Mouse (Mus musculus) embryonic facial prominence, embryonic 10.5 days (tissue): ENCODE measurements around the gene Gm7358. TPM values are rescaled to one million over a fixed set of nuclear protein-coding genes. Genes with fewer than 3 reads are reported as not detected.
"Not testable (repeated sequence)": the region's sequence is repeated elsewhere in the genome, so short reads cannot be mapped to it uniquely, and the experiment has no call there.

Experiments
- DNase-seq: peaks from one replicate; pipeline ENCODE4 v3.0.0-alpha.2; 2017; ENCODE audit warnings: low spot score
- H3K27ac ChIP-seq: fragments of 300-500 bp; sonication (generic); replicated peaks from 2 replicates; pipeline ENCODE4 v1.5.1; 2016; ENCODE audit warnings: mild to moderate bottlenecking
- H3K27me3 ChIP-seq: fragments of 300-500 bp; sonication (generic); replicated peaks from 2 replicates; pipeline ENCODE4 v1.6.1; 2016; ENCODE audit warnings: low read depth, mild to moderate bottlenecking; ENCODE audit not compliant: poor library complexity, severe bottlenecking
- H3K36me3 ChIP-seq: fragments of 300-500 bp; sonication (generic); replicated peaks from 2 replicates; pipeline ENCODE4 v1.6.1; 2016; ENCODE audit warnings: mild to moderate bottlenecking, moderate library complexity
- H3K4me1 ChIP-seq: fragments of 300-500 bp; sonication (generic); 2 replicates; pipeline ENCODE4 v1.6.1; 2016
- H3K4me3 ChIP-seq: fragments of 300-500 bp; sonication (generic); 2 replicates; pipeline ENCODE4 v1.5.1; 2016; ENCODE audit warnings: mild to moderate bottlenecking, moderate library complexity
- H3K9me3 ChIP-seq: fragments of 300-500 bp; sonication (generic); 2 replicates; pipeline ENCODE4 v1.6.1; 2016; ENCODE audit warnings: mild to moderate bottlenecking
- WGBS: fragments of 180-500 bp; shearing (Covaris S2); methylation state at CpG from one replicate; pipeline ENCODE4 v1.1.7; 2016; 5-methylcytosine and 5-hydroxymethylcytosine counted together
- polyA plus RNA-seq: library from polyadenylated mRNA; unstranded; fragments of >200 nt; fragmentation: Nextera tagmentation; extraction: Ambion mirVana; gene quantifications from 2 replicates; pipeline ENCODE4 v1.2.1, GENCODE M21; 2016

Gm7358 gene
- polyA plus RNA-seq: not detected in 2 replicates

DNA sequence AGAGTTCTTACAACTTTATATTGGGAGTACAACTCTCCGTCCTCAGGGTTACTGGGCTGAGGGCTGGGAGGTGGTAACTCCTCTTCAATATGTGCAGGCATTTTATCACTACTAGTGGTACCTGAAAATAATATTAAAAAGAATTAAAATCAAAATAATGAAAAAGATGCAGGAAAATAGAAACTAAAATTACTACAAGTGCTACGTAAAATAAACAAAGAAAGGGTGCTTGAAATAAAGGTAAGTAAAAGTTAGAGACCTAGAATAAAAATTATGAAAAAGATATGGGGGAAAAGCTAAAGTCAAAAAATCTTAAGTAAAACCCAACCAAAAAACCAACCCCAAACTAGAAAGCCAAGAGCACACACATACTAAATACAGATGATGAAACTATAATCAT, at the start of gene Gm7358:
TSS of gene Gm7358 (minus strand) at position 101 of the 400 bp plus-strand sequence.
- H3K27me3 ChIP-seq, H3K36me3 ChIP-seq, H3K4me3 ChIP-seq, H3K27ac ChIP-seq, H3K4me1 ChIP-seq, DNase-seq, H3K9me3 ChIP-seq: not testable (repeated sequence)
- 100% methylated on average over 1 of the region's 2 CpGs for WGBS

GRCm38 (mm10) chr17:14103018-14103417, 43.7 kb upstream of the Gm7358 start:
- not testable (repeated sequence) for H3K4me3 ChIP-seq, H3K9me3 ChIP-seq, H3K27ac ChIP-seq, H3K27me3 ChIP-seq, H3K4me1 ChIP-seq, H3K36me3 ChIP-seq
- DNase-seq: peak; percentile 35
- WGBS: 24% methylated on average over 3 of the region's 3 CpGs

DNA sequence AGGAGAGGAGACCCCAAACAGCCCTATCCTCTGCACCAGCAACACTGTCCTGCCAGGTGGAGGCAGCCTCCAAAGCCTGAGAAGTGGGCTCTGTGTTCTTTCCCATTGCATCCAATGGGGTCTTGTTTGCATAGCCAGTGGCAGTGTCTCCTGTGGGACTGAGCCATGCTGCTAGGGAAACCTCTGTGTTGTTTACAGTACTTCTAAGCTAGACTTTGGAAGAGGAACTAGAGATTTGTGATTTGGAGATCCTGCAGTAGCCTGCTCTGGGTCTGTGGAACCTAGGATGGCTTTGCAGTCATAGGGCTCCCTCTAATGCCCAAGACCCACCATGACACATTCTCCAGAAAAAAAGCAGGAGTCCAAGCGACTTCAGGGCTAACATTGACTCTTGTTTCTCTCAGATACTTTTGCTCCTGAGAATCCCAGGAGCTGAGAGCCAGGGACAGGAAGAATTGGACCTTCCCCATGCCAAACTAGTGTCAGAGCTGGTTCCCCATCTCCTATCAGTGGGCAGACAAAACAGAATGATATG, 42.2 kb upstream of the Gm7358 start:
- not testable (repeated sequence) for H3K36me3 ChIP-seq, H3K27me3 ChIP-seq, H3K4me1 ChIP-seq, H3K27ac ChIP-seq, H3K9me3 ChIP-seq, DNase-seq, H3K4me3 ChIP-seq
- WGBS: 7% methylated on average over 1 of the region's 1 CpGs

DNA sequence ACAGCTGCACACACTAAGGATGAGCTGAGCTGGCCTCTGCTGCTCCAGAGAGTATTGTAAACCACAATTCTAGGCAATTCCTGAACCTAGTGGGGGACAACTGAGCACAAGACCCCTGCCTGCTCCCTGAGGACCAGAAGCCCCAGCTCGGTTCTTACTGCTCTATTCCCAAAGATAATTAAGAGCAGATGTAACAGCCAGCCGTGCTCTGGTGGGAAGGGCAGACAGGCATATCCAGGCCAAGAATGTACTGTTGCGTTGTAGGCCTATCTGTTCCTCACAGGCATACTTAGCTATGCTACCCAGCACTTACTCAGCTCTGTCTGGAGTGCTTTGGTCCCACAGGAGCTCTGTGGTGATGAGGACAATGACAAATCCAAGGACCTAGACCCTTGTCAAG, 40.6 kb upstream of the Gm7358 start:
- peak; percentile 40 for DNase-seq
- H3K27me3 ChIP-seq, H3K36me3 ChIP-seq, H3K4me1 ChIP-seq, H3K27ac ChIP-seq, H3K4me3 ChIP-seq, H3K9me3 ChIP-seq: not testable (repeated sequence)
- 33% methylated on average over 3 of the region's 3 CpGs for whole genome bisulfite sequencing

- H3K9me3 ChIP-seq, H3K27ac ChIP-seq, H3K27me3 ChIP-seq, H3K4me1 ChIP-seq, H3K4me3 ChIP-seq, H3K36me3 ChIP-seq: not testable (repeated sequence)
- DNase-seq: peak; percentile 14
- 34% methylated on average over 4 of the region's 7 CpGs for WGBS
These were observed 34.8 kb upstream of the Gm7358 start for GRCm38 (mm10) chr17:14094165-14094564.

- WGBS: 13% methylated on average over 1 of the region's 1 CpGs
- not testable (repeated sequence) for DNase-seq, H3K27ac ChIP-seq, H3K27me3 ChIP-seq, H3K36me3 ChIP-seq, H3K4me1 ChIP-seq, H3K4me3 ChIP-seq, H3K9me3 ChIP-seq
These were observed 27.3 kb upstream of the Gm7358 start for GRCm38 (mm10) chr17:14086629-14087028.

- not testable (repeated sequence) for H3K36me3 ChIP-seq, H3K27me3 ChIP-seq, H3K4me1 ChIP-seq, H3K4me3 ChIP-seq, DNase-seq, H3K27ac ChIP-seq, H3K9me3 ChIP-seq
- 76% methylated on average over 1 of the region's 2 CpGs for WGBS
These were observed 17.5 kb downstream of the Gm7358 start for GRCm38 (mm10) chr17:14041880-14042279.

DNA sequence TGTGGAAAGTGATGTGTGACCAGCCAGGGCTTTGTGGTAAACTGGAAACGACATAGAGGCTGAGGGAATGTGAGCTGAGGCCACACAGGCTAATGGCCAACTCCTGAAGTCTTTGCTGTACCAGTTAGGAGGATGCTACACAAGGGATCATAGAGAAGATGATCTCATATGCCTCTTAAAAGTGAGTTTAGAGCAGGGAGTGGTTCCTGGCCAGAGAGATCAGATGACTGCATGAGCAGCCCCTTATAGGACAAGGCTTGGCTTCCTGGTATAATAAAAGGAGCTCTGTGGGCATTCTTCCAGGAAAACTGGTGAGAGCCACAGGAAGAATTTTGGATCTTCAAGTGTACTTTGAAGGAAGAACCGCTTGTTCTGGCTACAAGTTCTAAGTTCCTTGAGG, 22.3 kb downstream of the Gm7358 start:
- DNase-seq, H3K9me3 ChIP-seq, H3K4me3 ChIP-seq, H3K27ac ChIP-seq, H3K27me3 ChIP-seq, H3K4me1 ChIP-seq, H3K36me3 ChIP-seq: not testable (repeated sequence)
- 58% methylated on average over 1 of the region's 2 CpGs for WGBS

- WGBS: 89% methylated on average over 4 of the region's 4 CpGs
- not testable (repeated sequence) for H3K36me3 ChIP-seq, H3K4me3 ChIP-seq, H3K4me1 ChIP-seq, DNase-seq, H3K27me3 ChIP-seq, H3K9me3 ChIP-seq, H3K27ac ChIP-seq
These were observed 23.2 kb downstream of the Gm7358 start for GRCm38 (mm10) chr17:14036113-14036512.

Other genes with a start within 250 kb of the Gm7358 start
- not detected in 2 replicates for gene Gm7168, start 111.2 kb downstream of the Gm7358 start, polyA plus RNA-seq
- gene Gm7356, start 55.8 kb downstream of the Gm7358 start, polyA plus RNA-seq: not detected in 2 replicates
- 0.60 and 0.73 TPM in 2 replicates for gene Dact2, start 144.8 kb upstream of the Gm7358 start, polyA plus RNA-seq
- gene Smoc2, start 220.0 kb upstream of the Gm7358 start, polyA plus RNA-seq: 12.0 and 18.1 TPM in 2 replicates